Mouse (Mus musculus) lung, embryonic 16.5 days (tissue): ENCODE results near the gene Kti12. TPM values are rescaled to one million over a fixed set of nuclear protein-coding genes. Genes with fewer than 3 reads are reported as not detected.
A peak's percentile ranks its signal among the peaks of the same experiment; 100 is the strongest.

Source experiments
- ATAC-seq: fragments of 200-750 bp; cut with Nextera tagmentation; 2 replicates; pipeline ENCODE4 v1.8.0; 2017; ENCODE audit warnings: low read depth, mild to moderate bottlenecking, moderate library complexity
- H3K27ac ChIP-seq: fragments of 300-500 bp; sonication (generic); 2 replicates; pipeline ENCODE4 v1.5.1; 2014; ENCODE audit warnings: mild to moderate bottlenecking, control low read depth, low read length
- H3K27me3 ChIP-seq: fragments of 300-500 bp; sonication (generic); 2 replicates; pipeline ENCODE4 v1.6.1; 2014; ENCODE audit warnings: low read depth, low read length, mixed read lengths; ENCODE audit not compliant: control insufficient read depth, insufficient read depth
- H3K36me3 ChIP-seq: fragments of 300-500 bp; sonication (generic); 2 replicates; pipeline ENCODE4 v1.6.1; 2014; ENCODE audit warnings: low read length; ENCODE audit not compliant: control insufficient read depth, insufficient read depth
- H3K4me1 ChIP-seq: fragments of 300-500 bp; sonication (generic); replicated peaks from 2 replicates; pipeline ENCODE4 v1.6.1; 2014; ENCODE audit warnings: low read length, mixed read lengths; ENCODE audit not compliant: control insufficient read depth, insufficient read depth
- H3K4me2 ChIP-seq: fragments of 300-500 bp; sonication (generic); 2 replicates; pipeline ENCODE4 v1.6.1; 2014; ENCODE audit warnings: low read depth, low read length, control low read depth
- H3K4me3 ChIP-seq: fragments of 300-500 bp; sonication (generic); 2 replicates; pipeline ENCODE4 v1.5.1; 2014; ENCODE audit warnings: mild to moderate bottlenecking, low read length, control low read depth
- H3K9ac ChIP-seq: fragments of 300-500 bp; sonication (generic); 2 replicates; pipeline ENCODE4 v1.6.1; 2014; ENCODE audit warnings: low read length, control low read depth
- H3K9me3 ChIP-seq: fragments of 300-500 bp; sonication (generic); 2 replicates; pipeline ENCODE4 v1.6.1; 2016; ENCODE audit warnings: low read length; ENCODE audit not compliant: control insufficient read depth
- WGBS: fragments of 180-500 bp; shearing (Covaris S2); extraction: QIAGEN DNeasy Blood & Tissue Kit; methylation state at CpG from one replicate; pipeline ENCODE4 v1.1.7; 2014; 5-methylcytosine and 5-hydroxymethylcytosine counted together
- polyA plus RNA-seq: library from polyadenylated mRNA; unstranded; fragments of >200 nt; fragmentation: Nextera tagmentation; extraction: Ambion mirVana; gene quantifications from 2 replicates; pipeline ENCODE4 v1.2.1, GENCODE M21; 2015

The Kti12 gene
- polyA plus RNA-seq, 1 experiment from 2014 or later = 48.2 TPM

DNA sequence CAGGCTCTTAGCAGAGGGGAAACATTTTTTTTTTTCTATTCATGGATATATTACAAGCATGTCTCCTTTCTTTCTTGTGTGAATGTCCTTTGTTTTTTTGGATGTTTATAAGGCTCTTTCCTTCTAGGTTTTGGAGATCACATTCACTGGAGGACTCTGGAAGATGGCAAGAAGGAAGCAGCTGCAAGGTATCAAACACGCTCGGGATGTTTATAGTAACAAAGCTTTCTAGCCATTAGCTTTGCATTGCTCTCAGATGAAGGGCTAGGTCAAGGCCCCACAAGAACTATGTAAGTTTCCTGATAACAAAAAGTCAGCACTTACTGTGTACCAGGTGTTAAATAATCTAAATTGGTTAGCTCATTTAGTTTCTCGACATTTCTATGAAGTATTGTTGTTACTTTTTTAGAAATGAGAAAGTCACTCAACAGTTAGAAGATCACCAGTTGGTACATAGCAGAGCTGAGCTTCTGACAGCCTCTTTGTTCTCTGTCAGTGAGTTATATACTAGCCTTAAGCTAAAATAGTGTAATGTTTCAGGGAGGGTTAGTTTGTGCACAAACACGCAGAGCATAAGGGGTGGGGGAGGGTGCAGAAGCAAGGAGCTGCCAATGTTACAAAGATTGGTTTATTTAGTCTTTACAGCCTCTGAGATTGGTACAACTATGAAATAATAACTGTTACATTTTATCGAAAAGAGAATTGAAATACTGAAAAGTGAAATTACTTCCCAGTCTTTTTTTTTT is 1.6 kb upstream of the Kti12 start:
- peak overlapping the region; percentile 85 for H3K27ac ChIP-seq
- peaks cover 29% of the 10 kb centered on the region for H3K4me1 ChIP-seq
- peak; percentile 79 for ATAC-seq
- WGBS = 38% methylated on average over 5 of the region's 5 CpGs
- no peak overlapping the region for H3K4me3 ChIP-seq
- peak overlapping the region; percentile 35; the same call in 1 of the 2 replicates for H3K4me2 ChIP-seq
- no peaks in the 10 kb centered on the region for H3K9me3 ChIP-seq
- no peak overlapping the region for H3K9ac ChIP-seq
- H3K36me3 ChIP-seq = no peaks in the 10 kb centered on the region
- H3K27me3 ChIP-seq = no peaks in the 10 kb centered on the region

GRCm38 (mm10) chr4:108848505-108848848 is 892 bp downstream of the Kti12 start, which contains the start of gene A730015C16Rik:
A730015C16Rik (minus strand) TSS chr4:108848619.
- Histone ChIP-seq H3K27ac (peak within 1 kb of the TSS; percentile 95), H3K4me2 (peak within 1 kb of the TSS; percentile 90), H3K9ac (peak within 1 kb of the TSS; percentile 84), H3K4me3 (peak within 1 kb of the TSS; percentile 96), H3K9me3 (no peaks in the 10 kb centered on the region), H3K36me3 (no peaks in the 10 kb centered on the region), H3K4me1 (peaks cover 29% of the 10 kb centered on the region), H3K27me3 (no peaks in the 10 kb centered on the region)
- ATAC-seq = peak; percentile 12; the same call in 1 of the 2 replicates
- WGBS = 3% methylated on average over 20 of the region's 20 CpGs

DNA sequence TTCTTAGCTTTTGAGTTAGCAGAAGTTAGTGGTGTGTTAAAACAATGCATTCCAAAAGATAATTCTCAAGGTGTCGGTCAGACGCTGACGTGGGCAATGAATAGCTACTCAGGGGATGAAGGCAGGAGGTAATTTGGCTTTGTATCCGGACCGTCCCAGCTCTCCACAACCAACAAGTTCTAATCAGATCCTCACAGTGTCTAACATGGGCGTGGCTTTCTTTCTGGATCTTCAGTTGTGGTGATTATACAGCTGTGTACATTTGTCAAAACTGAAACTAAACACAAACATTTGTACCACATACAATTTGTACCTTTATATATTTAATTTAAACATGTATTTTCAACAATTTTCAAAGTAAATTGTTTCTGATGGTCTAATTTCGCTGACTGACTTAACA is 19.2 kb downstream of the Kti12 start:
- WGBS = 82% methylated on average over 7 of the region's 7 CpGs
- Histone ChIP-seq H3K27ac (no peak overlapping the region), H3K9me3 (no peaks in the 10 kb centered on the region), H3K36me3 (peaks cover 6% of the 10 kb centered on the region), H3K4me1 (no peaks in the 10 kb centered on the region), H3K4me2 (no peak overlapping the region), H3K4me3 (no peak overlapping the region), H3K9ac (no peak overlapping the region), H3K27me3 (no peaks in the 10 kb centered on the region)
- ATAC-seq = no peak

- Histone ChIP-seq H3K4me2 (no peak overlapping the region), H3K9ac (no peak overlapping the region), H3K27me3 (no peaks in the 10 kb centered on the region), H3K27ac (no peak overlapping the region), H3K36me3 (no peaks in the 10 kb centered on the region), H3K9me3 (no peaks in the 10 kb centered on the region), H3K4me3 (no peak overlapping the region), H3K4me1 (no peaks in the 10 kb centered on the region)
- WGBS = 33% methylated on average over 10 of the region's 10 CpGs
- 0 out of 2 replicates have a peak, but pooled peaks have one; percentile 56 for ATAC-seq
Measured at GRCm38 (mm10) chr4:108869730-108870374, 22.3 kb downstream of the Kti12 start.

- Histone ChIP-seq H3K4me3 (no peak overlapping the region), H3K27me3 (no peaks in the 10 kb centered on the region), H3K9ac (no peak overlapping the region), H3K36me3 (no peaks in the 10 kb centered on the region), H3K4me2 (no peak overlapping the region), H3K27ac (no peak overlapping the region), H3K9me3 (no peaks in the 10 kb centered on the region), H3K4me1 (no peaks in the 10 kb centered on the region)
- no peak for ATAC-seq
- WGBS = 84% methylated on average over 5 of the region's 5 CpGs
Measured at GRCm38 (mm10) chr4:108873746-108874145, 26.2 kb downstream of the Kti12 start.

GRCm38 (mm10) chr4:108877901-108878300 is 30.3 kb downstream of the Kti12 start:
- no peak overlapping the region for H3K27ac ChIP-seq
- H3K9me3 ChIP-seq = no peaks in the 10 kb centered on the region
- H3K4me3 ChIP-seq = no peak overlapping the region
- H3K27me3 ChIP-seq = no peaks in the 10 kb centered on the region
- 75% methylated on average over 6 of the region's 6 CpGs for WGBS
- H3K36me3 ChIP-seq = no peaks in the 10 kb centered on the region
- H3K4me1 ChIP-seq = no peaks in the 10 kb centered on the region
- no peak for ATAC-seq
- no peak overlapping the region for H3K9ac ChIP-seq
- H3K4me2 ChIP-seq = no peak overlapping the region

- Histone ChIP-seq H3K4me1 (no peaks in the 10 kb centered on the region), H3K27me3 (no peaks in the 10 kb centered on the region), H3K4me2 (peak within 1 kb of the TSS; percentile 94), H3K4me3 (peak within 1 kb of the TSS; percentile 54), H3K27ac (no peak within 1 kb of the TSS), H3K9me3 (no peaks in the 10 kb centered on the region), H3K9ac (peak within 1 kb of the TSS; percentile 52; the same call in 1 of the 2 replicates), H3K36me3 (no peaks in the 10 kb centered on the region)
- peak; percentile 92 for ATAC-seq
- 1% methylated on average over 46 of the region's 46 CpGs for WGBS
Measured at GRCm38 (mm10) chr4:108878963-108879822, 31.6 kb downstream of the Kti12 start, which contains the start of gene Rab3b. Rab3b (plus strand) TSS chr4:108879063.

GRCm38 (mm10) chr4:108883815-108884214 is 36.2 kb downstream of the Kti12 start:
- WGBS = 49% methylated on average over 12 of the region's 13 CpGs
- H3K27me3 ChIP-seq = no peaks in the 10 kb centered on the region
- no peak for ATAC-seq

DNA sequence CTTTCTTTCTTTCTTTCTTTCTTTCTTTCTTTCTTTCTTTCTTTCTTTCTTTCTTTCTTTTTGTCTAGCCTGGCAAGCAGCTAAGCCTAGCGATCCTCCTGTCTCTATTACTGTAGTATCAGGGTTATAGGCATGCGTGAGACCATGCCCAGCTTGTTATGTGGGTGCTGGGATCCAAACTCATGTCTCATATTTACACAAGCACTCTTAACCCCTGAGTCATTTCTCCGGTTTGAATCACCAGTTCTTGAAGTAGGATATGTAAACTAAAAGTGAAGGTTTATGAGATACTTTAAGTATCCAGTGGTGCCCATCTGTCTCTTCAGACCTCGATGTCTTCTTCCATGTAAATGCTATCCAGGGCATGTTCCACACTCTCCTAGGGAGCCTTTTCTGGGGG is 39.9 kb downstream of the Kti12 start:
- H3K4me2 ChIP-seq = no peak overlapping the region
- peaks cover 5% of the 10 kb centered on the region; the same call in 1 of the 2 replicates for H3K9me3 ChIP-seq
- H3K9ac ChIP-seq = no peak overlapping the region
- no peak overlapping the region for H3K27ac ChIP-seq
- ATAC-seq = no peak
- no peaks in the 10 kb centered on the region for H3K27me3 ChIP-seq
- WGBS = 47% methylated on average over 4 of the region's 4 CpGs
- H3K36me3 ChIP-seq = no peaks in the 10 kb centered on the region
- no peaks in the 10 kb centered on the region for H3K4me1 ChIP-seq
- H3K4me3 ChIP-seq = no peak overlapping the region

More at GRCm38 (mm10) chr4:108883815-108884214, 36.2 kb downstream of the Kti12 start:
- Histone ChIP-seq H3K36me3 (no peaks in the 10 kb centered on the region), H3K9me3 (peaks cover 5% of the 10 kb centered on the region; the same call in 1 of the 2 replicates), H3K4me2 (no peak overlapping the region), H3K4me3 (no peak overlapping the region), H3K27ac (no peak overlapping the region), H3K4me1 (no peaks in the 10 kb centered on the region), H3K9ac (no peak overlapping the region)
